Mouse (Mus musculus) liver, embryonic 12.5 days (tissue): Measurements from ENCODE around the gene Obscn. TPM values are rescaled to one million over a fixed set of nuclear protein-coding genes. Genes with fewer than 3 reads are reported as not detected.

Source experiments
- ATAC-seq: fragments of 200-750 bp; cut with Nextera tagmentation; 2 replicates; pipeline ENCODE4 v1.8.0; 2017; ENCODE audit warnings: moderate number of reproducible peaks, mild to moderate bottlenecking, moderate library complexity
- H3K27ac ChIP-seq: fragments of 300-500 bp; sonication (generic); 2 replicates; pipeline ENCODE4 v1.5.1; 2016; ENCODE audit warnings: mild to moderate bottlenecking
- H3K27me3 ChIP-seq: fragments of 300-500 bp; sonication (generic); replicated peaks from 2 replicates; pipeline ENCODE4 v1.6.1; 2016; ENCODE audit warnings: mild to moderate bottlenecking, moderate library complexity
- H3K36me3 ChIP-seq: fragments of 300-500 bp; sonication (generic); 2 replicates; pipeline ENCODE4 v1.6.1; 2016; ENCODE audit warnings: mild to moderate bottlenecking, moderate library complexity
- H3K4me1 ChIP-seq: fragments of 300-500 bp; sonication (generic); 2 replicates; pipeline ENCODE4 v1.6.1; 2016
- H3K4me2 ChIP-seq: fragments of 300-500 bp; sonication (generic); 2 replicates; pipeline ENCODE4 v1.6.1; 2016; ENCODE audit warnings: mild to moderate bottlenecking, moderate library complexity
- H3K4me3 ChIP-seq: fragments of 300-500 bp; sonication (generic); 2 replicates; pipeline ENCODE4 v1.5.1; 2016; ENCODE audit warnings: mild to moderate bottlenecking, moderate library complexity
- H3K9ac ChIP-seq: fragments of 300-500 bp; sonication (generic); 2 replicates; pipeline ENCODE4 v1.6.1; 2016; ENCODE audit warnings: mild to moderate bottlenecking, moderate library complexity
- H3K9me3 ChIP-seq: fragments of 300-500 bp; sonication (generic); replicated peaks from 2 replicates; pipeline ENCODE4 v1.6.1; 2016; ENCODE audit warnings: mild to moderate bottlenecking, moderate library complexity
- WGBS: fragments of 180-500 bp; shearing (Covaris S2); methylation state at CpG from one replicate; pipeline ENCODE4 v1.1.7; 2016; ENCODE audit not compliant: insufficient replicate concordance; 5-methylcytosine and 5-hydroxymethylcytosine counted together
- polyA plus RNA-seq: library from polyadenylated mRNA; unstranded; fragments of >200 nt; fragmentation: Nextera tagmentation; extraction: Ambion mirVana; gene quantifications from 2 replicates; pipeline ENCODE4 v1.2.1, GENCODE M21; 2016

Gene Obscn
- polyA plus RNA-seq, 1 experiment from 2014 or later = 0.51 TPM

- 77% methylated on average over 1 of the region's 1 CpGs for WGBS
- ATAC-seq = no peak
- H3K27ac ChIP-seq = no peak overlapping the region
- no peaks in the 10 kb centered on the region for H3K9me3 ChIP-seq
- no peak overlapping the region for H3K4me3 ChIP-seq
- H3K4me1 ChIP-seq = peaks cover 53% of the 10 kb centered on the region
- no peak overlapping the region for H3K4me2 ChIP-seq
- H3K27me3 ChIP-seq = peaks cover 29% of the 10 kb centered on the region
- no peak overlapping the region for H3K9ac ChIP-seq
- H3K36me3 ChIP-seq = peaks cover 36% of the 10 kb centered on the region
Observed at GRCm38 (mm10) chr11:58967346-58967745, 168.9 kb downstream of the Obscn start.

GRCm38 (mm10) chr11:58965001-58965760 lies 171.0 kb downstream of the Obscn start:
- 0 out of 2 replicates have a peak overlapping the region, but pooled peaks have one; percentile 21 for H3K4me2 ChIP-seq
- WGBS = 36% methylated on average over 12 of the region's 12 CpGs
- H3K4me1 ChIP-seq = peaks cover 57% of the 10 kb centered on the region

GRCm38 (mm10) chr11:58964216-58964615 lies 172.0 kb downstream of the Obscn start:
- H3K9ac ChIP-seq = no peak overlapping the region
- WGBS = 68% methylated on average over 7 of the region's 7 CpGs
- ATAC-seq = no peak
- peaks cover 43% of the 10 kb centered on the region for H3K27me3 ChIP-seq
- H3K4me2 ChIP-seq = no peak overlapping the region
- peaks cover 7% of the 10 kb centered on the region; the same call in 1 of the 2 replicates for H3K36me3 ChIP-seq
- no peak overlapping the region for H3K4me3 ChIP-seq
- peaks cover 8% of the 10 kb centered on the region; the same call in 1 of the 2 replicates for H3K9me3 ChIP-seq
- H3K4me1 ChIP-seq = peaks cover 53% of the 10 kb centered on the region
- no peak overlapping the region for H3K27ac ChIP-seq

More at GRCm38 (mm10) chr11:58965001-58965760, 171.0 kb downstream of the Obscn start:
- Histone ChIP-seq H3K27ac (no peak overlapping the region), H3K4me3 (no peak overlapping the region), H3K9ac (no peak overlapping the region), H3K9me3 (peaks cover 8% of the 10 kb centered on the region; the same call in 1 of the 2 replicates), H3K27me3 (peaks cover 43% of the 10 kb centered on the region), H3K36me3 (peaks cover 14% of the 10 kb centered on the region)
- ATAC-seq = peak; percentile 35; the same call in 1 of the 2 replicates

GRCm38 (mm10) chr11:58963543-58963942 lies 172.7 kb downstream of the Obscn start:
- H3K4me3 ChIP-seq = no peak overlapping the region
- peaks cover 5% of the 10 kb centered on the region for H3K36me3 ChIP-seq
- whole genome bisulfite sequencing = 35% methylated on average over 17 of the region's 17 CpGs
- no peak overlapping the region for H3K9ac ChIP-seq
- peaks cover 8% of the 10 kb centered on the region; the same call in 1 of the 2 replicates for H3K9me3 ChIP-seq
- H3K4me1 ChIP-seq = peaks cover 53% of the 10 kb centered on the region
- peaks cover 43% of the 10 kb centered on the region for H3K27me3 ChIP-seq
- no peak for ATAC-seq
- H3K27ac ChIP-seq = no peak overlapping the region
- peak overlapping the region; percentile 28; the same call in 1 of the 2 replicates for H3K4me2 ChIP-seq

GRCm38 (mm10) chr11:58961364-58962177 lies 174.6 kb downstream of the Obscn start:
- no peak overlapping the region for H3K4me3 ChIP-seq
- H3K4me1 ChIP-seq = peaks cover 66% of the 10 kb centered on the region
- peaks cover 8% of the 10 kb centered on the region; the same call in 1 of the 2 replicates for H3K9me3 ChIP-seq
- peaks cover 19% of the 10 kb centered on the region for H3K36me3 ChIP-seq
- WGBS = 45% methylated on average over 50 of the region's 50 CpGs
- ATAC-seq = no peak
- H3K27ac ChIP-seq = no peak overlapping the region
- peaks cover 43% of the 10 kb centered on the region for H3K27me3 ChIP-seq
- H3K4me2 ChIP-seq = peak overlapping the region; percentile 24
- H3K9ac ChIP-seq = no peak overlapping the region

- peak; percentile 89 for ATAC-seq
- Histone ChIP-seq H3K4me1 (peaks cover 60% of the 10 kb centered on the region), H3K27ac (peak overlapping the region; percentile 69), H3K4me2 (peak overlapping the region; percentile 95), H3K9ac (peak overlapping the region; percentile 72), H3K36me3 (peaks cover 25% of the 10 kb centered on the region), H3K9me3 (peaks cover 8% of the 10 kb centered on the region; the same call in 1 of the 2 replicates), H3K4me3 (peak overlapping the region; percentile 63), H3K27me3 (peaks cover 40% of the 10 kb centered on the region)
- WGBS = 3% methylated on average over 40 of the region's 40 CpGs
Observed at GRCm38 (mm10) chr11:58959921-58960465, 176.2 kb downstream of the Obscn start.

- peaks cover 55% of the 10 kb centered on the region for H3K4me1 ChIP-seq
Observed at GRCm38 (mm10) chr11:58959186-58959825, 176.9 kb downstream of the Obscn start.

GRCm38 (mm10) chr11:58958536-58958935 lies 177.7 kb downstream of the Obscn start:
- peak overlapping the region; percentile 95 for H3K4me2 ChIP-seq
- ATAC-seq = no peak
- 80% methylated on average over 6 of the region's 6 CpGs for whole genome bisulfite sequencing
- H3K9me3 ChIP-seq = peaks cover 8% of the 10 kb centered on the region; the same call in 1 of the 2 replicates
- H3K9ac ChIP-seq = peak overlapping the region; percentile 72
- H3K4me3 ChIP-seq = peak overlapping the region; percentile 63
- H3K36me3 ChIP-seq = peaks cover 25% of the 10 kb centered on the region
- H3K27me3 ChIP-seq = peaks cover 26% of the 10 kb centered on the region
- H3K4me1 ChIP-seq = peaks cover 55% of the 10 kb centered on the region
- peak overlapping the region; percentile 15; the same call in 1 of the 2 replicates for H3K27ac ChIP-seq

More at GRCm38 (mm10) chr11:58959186-58959825, 176.9 kb downstream of the Obscn start:
- Histone ChIP-seq H3K9ac (peak overlapping the region; percentile 72), H3K4me3 (peak overlapping the region; percentile 63), H3K27me3 (peaks cover 33% of the 10 kb centered on the region), H3K36me3 (peaks cover 25% of the 10 kb centered on the region), H3K27ac (peak overlapping the region; percentile 69), H3K4me2 (peak overlapping the region; percentile 95), H3K9me3 (peaks cover 8% of the 10 kb centered on the region; the same call in 1 of the 2 replicates)
- ATAC-seq = no peak
- 17% methylated on average over 15 of the region's 15 CpGs for WGBS

- ATAC-seq = no peak
- H3K27ac ChIP-seq = peak overlapping the region; percentile 99
- peaks cover 8% of the 10 kb centered on the region; the same call in 1 of the 2 replicates for H3K9me3 ChIP-seq
- H3K4me2 ChIP-seq = peak overlapping the region; percentile 95
- peaks cover 25% of the 10 kb centered on the region for H3K36me3 ChIP-seq
- peak overlapping the region; percentile 98 for H3K9ac ChIP-seq
- peaks cover 14% of the 10 kb centered on the region for H3K27me3 ChIP-seq
- WGBS = 89% methylated on average over 5 of the region's 5 CpGs
- H3K4me1 ChIP-seq = peaks cover 59% of the 10 kb centered on the region
- H3K4me3 ChIP-seq = peak overlapping the region; percentile 89
Observed at GRCm38 (mm10) chr11:58957226-58957914, 178.8 kb downstream of the Obscn start.

GRCm38 (mm10) chr11:58955868-58956257 lies 180.3 kb downstream of the Obscn start:
- peaks cover 54% of the 10 kb centered on the region for H3K4me1 ChIP-seq
- 45% methylated on average over 8 of the region's 8 CpGs for WGBS
- no peak for ATAC-seq
- peaks cover 11% of the 10 kb centered on the region for H3K27me3 ChIP-seq
- H3K4me2 ChIP-seq = peak overlapping the region; percentile 95
- H3K36me3 ChIP-seq = peaks cover 25% of the 10 kb centered on the region
- no peaks in the 10 kb centered on the region for H3K9me3 ChIP-seq
- H3K27ac ChIP-seq = peak overlapping the region; percentile 99
- H3K9ac ChIP-seq = peak overlapping the region; percentile 98
- H3K4me3 ChIP-seq = peak overlapping the region; percentile 89
